ENCODE assay signal across 8 mouse cellular contexts in the genomic region with DNA sequence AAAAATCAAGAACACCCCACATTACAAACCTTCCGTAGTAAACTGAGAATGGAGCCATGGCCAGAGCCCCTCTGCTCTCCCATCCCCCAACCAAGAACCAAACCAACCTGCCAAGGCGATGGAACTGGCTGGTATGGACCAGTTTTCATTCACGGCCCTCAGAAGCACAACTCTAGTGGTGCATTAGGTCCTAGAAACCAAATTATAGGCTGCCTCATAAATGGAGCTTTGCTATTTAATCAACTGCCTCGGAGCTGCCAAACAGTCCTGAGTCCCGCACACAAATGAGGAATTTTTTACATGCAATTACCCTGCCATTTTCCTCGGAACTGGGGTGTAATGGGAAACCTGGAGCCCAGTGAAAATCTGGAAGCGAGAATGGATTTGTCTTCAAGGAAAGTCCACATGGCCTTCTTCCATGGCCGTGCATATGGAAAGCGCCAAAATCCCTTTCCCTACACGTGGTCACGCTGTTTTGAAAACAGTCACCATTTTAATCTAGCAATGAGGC. TPM values are rescaled to one million over a fixed set of nuclear protein-coding genes. Genes with fewer than 3 reads are reported as not detected.
A peak's percentile ranks its signal among the peaks of the same experiment; 100 is the strongest.
DNase-seq lines count a peak whose midpoint lies in the region; ATAC-seq and TF ChIP-seq lines count a peak whose summit lies in the region.

No protein-coding gene starts in this region.

- H3K4me1 ChIP-seq in liver, adult 2 months (ENCODE audit: control insufficient read depth, insufficient read depth, low read length), result peaks cover 13% of the 10 kb centered on the region
- H3K4me1 ChIP-seq in forebrain, embryonic 12.5 days, result peaks cover 26% of the 10 kb centered on the region
- peaks cover 43% of the 10 kb centered on the region for H3K4me1 ChIP-seq in liver, embryonic 13.5 days (replicated peaks)

- H3K9me3 ChIP-seq in forebrain, embryonic 12.5 days, result no peaks in the 10 kb centered on the region
- H3K9me3 ChIP-seq in liver, embryonic 13.5 days (replicated peaks), result no peaks in the 10 kb centered on the region

- 19% methylated on average over 11 of the region's 11 CpGs for WGBS in liver, adult 2 months
- WGBS in forebrain, embryonic 12.5 days, result 1% methylated on average over 11 of the region's 11 CpGs
- 10% methylated on average over 11 of the region's 11 CpGs for WGBS in liver, embryonic 13.5 days (ENCODE audit: insufficient replicate concordance)

- TF ChIP-seq POLR2A in liver, adult 2 months (IDR thresholded peaks at IDR 0.05; ENCODE audit: extremely low read depth, insufficient read depth, low read length), result no peak

- H3K4me3 ChIP-seq in liver, adult 2 months (ENCODE audit: insufficient read depth, low read depth, low read length), result peak overlapping the region; percentile 11; the same call in 1 of the 2 replicates
- H3K4me3 ChIP-seq in forebrain, embryonic 12.5 days (replicated peaks), result peak overlapping the region; percentile 100
- peak overlapping the region; percentile 100 for H3K4me3 ChIP-seq in liver, embryonic 13.5 days (replicated peaks)

- H3K4me2 ChIP-seq in forebrain, embryonic 12.5 days, result peak overlapping the region; percentile 93
- peak overlapping the region; percentile 99 for H3K4me2 ChIP-seq in liver, embryonic 13.5 days

- TF ChIP-seq CTCF in liver, adult 2 months (IDR thresholded peaks at IDR 0.05; ENCODE audit: low read depth, low read length), result no peak

- no peaks in the 10 kb centered on the region for H3K36me3 ChIP-seq in liver, adult 2 months (ENCODE audit: control insufficient read depth, insufficient read depth, low read length)
- no peaks in the 10 kb centered on the region for H3K36me3 ChIP-seq in forebrain, embryonic 12.5 days (replicated peaks)
- no peaks in the 10 kb centered on the region for H3K36me3 ChIP-seq in liver, embryonic 13.5 days

- peak; percentile 38 for DNase-seq in liver, adult 2 months (ENCODE audit: extremely low read depth, low read depth, low spot score)
- no peak for DNase-seq in liver
- DNase-seq in adipocyte (ENCODE audit: low spot score), result peak; percentile 25
- peak; percentile 12 for DNase-seq in liver, embryonic 13.5 days
- DNase-seq in yolk sac, embryonic 10.5 days (ENCODE audit: low spot score), result peak; percentile 7
- DNase-seq in gastrocnemius, postnatal 25 days, result no peak
- DNase-seq in ovary, adult 18-20 months (ENCODE audit: low spot score), result no peak

- ATAC-seq in forebrain, embryonic 12.5 days (ENCODE audit: low FRiP score), result no peak
- no peak for ATAC-seq in liver, embryonic 13.5 days (ENCODE audit: low read depth)

- peak overlapping the region; percentile 83 for H3K27ac ChIP-seq in liver, adult 2 months (replicated peaks; ENCODE audit: insufficient read depth, low read depth, low read length)
- peak overlapping the region; percentile 99 for H3K27ac ChIP-seq in forebrain, embryonic 12.5 days
- peak overlapping the region; percentile 100 for H3K27ac ChIP-seq in liver, embryonic 13.5 days

- H3K9ac ChIP-seq in liver, adult 2 months (ENCODE audit: low read depth, low read length), result peak overlapping the region; percentile 48
- H3K9ac ChIP-seq in forebrain, embryonic 12.5 days, result peak overlapping the region; percentile 100
- H3K9ac ChIP-seq in liver, embryonic 13.5 days, result peak overlapping the region; percentile 100

- no peaks in the 10 kb centered on the region for H3K27me3 ChIP-seq in liver, adult 2 months (ENCODE audit: control insufficient read depth, insufficient read depth, low read length)
- H3K27me3 ChIP-seq in forebrain, embryonic 12.5 days, result no peaks in the 10 kb centered on the region
- no peaks in the 10 kb centered on the region for H3K27me3 ChIP-seq in liver, embryonic 13.5 days

- H3K79me2 ChIP-seq in liver, adult 2 months (ENCODE audit: control insufficient read depth, insufficient read depth, low read length), result peaks cover 20% of the 10 kb centered on the region

RNA-seq across cellular contexts. Expression of a gene that starts 0.7 kb away (rescaled TPM):
- total RNA-seq in liver, adult 2 months (2014; rRNA removed), result 5.9 and 8.5 TPM in 2 replicates
- 21.9 and 25.2 TPM in 2 replicates for polyA plus RNA-seq in liver, adult 2 months (2012; rRNA removed)
- polyA plus RNA-seq in forebrain, embryonic 12.5 days (2016; fragmentation: Nextera tagmentation; extraction: Ambion mirVana), result 50.4 and 51.5 TPM in 2 replicates
- 8.0 and 9.0 TPM in 2 replicates for polyA plus RNA-seq in liver, embryonic 13.5 days (2015; fragmentation: Nextera tagmentation; extraction: Ambion mirVana)
- 10 to 100 TPM; 19.6 to 21.7 TPM for total RNA-seq in gastrocnemius, postnatal 25 days (2021)

Comparison
In these comparisons a context has a peak if more than half of its experiments do, and no peak if none do; other contexts are left out.
1. DNase-seq: peak in liver, adult 2 months (single experiment), adipocyte (single experiment), liver, embryonic 13.5 days (single experiment) and yolk sac, embryonic 10.5 days (single experiment); none in liver (single experiment), gastrocnemius, postnatal 25 days (single experiment) and ovary, adult 18-20 months (single experiment).
2. H3K4me3 ChIP-seq: peak in every context shown above with its lines; median percentile 100 in forebrain, embryonic 12.5 days; 100 in liver, embryonic 13.5 days; 11 in liver, adult 2 months.
3. H3K9ac ChIP-seq: peak in every context shown above with its lines; median percentile 100 in forebrain, embryonic 12.5 days; 100 in liver, embryonic 13.5 days; 48 in liver, adult 2 months.
4. Peak in every context shown above with its lines, with median percentiles within 50 percentile points of each other: H3K27ac ChIP-seq.